Mouse (Mus musculus): Measurements from ENCODE around the gene Cdc5l.
A peak's percentile ranks its signal among the peaks of the same experiment; 100 is the strongest.
"Not testable (repeated sequence)": the region's sequence is repeated elsewhere in the genome, so short reads cannot be mapped to it uniquely, and the experiment has no call there.

The Cdc5l gene

DNA sequence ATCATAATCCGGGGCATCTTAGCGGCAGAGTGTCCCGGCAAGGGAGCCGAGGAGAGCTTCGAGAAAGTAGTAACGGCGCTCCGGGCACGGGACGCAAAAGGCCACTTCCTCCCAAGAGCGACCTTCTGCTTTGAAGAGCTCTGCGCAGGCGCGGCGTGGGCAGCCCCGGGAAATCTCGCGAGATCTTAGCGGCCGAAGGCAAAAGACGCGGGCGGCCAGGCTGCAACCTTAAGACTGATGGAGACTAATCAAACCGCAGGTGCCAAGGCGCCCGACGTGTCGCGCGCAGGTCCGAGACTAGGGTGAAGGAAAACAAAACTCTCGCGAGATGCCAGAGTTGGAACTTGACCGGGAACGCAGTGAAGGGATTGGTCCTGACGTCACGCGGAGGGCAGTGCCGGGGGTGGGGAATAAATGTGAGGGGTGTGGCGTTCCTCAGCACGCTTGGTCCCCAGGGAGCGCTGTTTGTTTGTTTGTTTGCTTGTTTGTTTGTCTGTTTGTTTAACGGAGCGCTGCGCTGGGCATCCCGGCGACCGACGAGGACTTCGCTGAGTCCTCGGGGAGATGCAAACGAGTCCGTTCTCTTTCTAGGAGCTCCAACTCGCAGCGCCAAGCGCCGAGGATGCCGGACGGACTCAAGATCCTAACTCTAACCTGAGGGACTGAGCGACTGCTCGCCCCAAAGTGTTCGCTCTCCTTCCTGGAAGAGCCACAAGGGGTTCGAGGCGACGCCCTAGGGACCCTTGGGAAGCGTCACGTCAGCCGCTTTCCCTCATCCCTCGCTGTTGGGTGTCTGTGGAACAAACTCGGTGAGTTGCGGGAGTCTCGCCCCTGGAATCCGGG lies at the start of gene Cdc5l:
Gene Cdc5l, minus strand, starts transcription at position 319 of the 843 bp plus-strand sequence.
- DNase-seq (ENCODE audit: low read depth, low spot score): peak; percentile 98

DNA sequence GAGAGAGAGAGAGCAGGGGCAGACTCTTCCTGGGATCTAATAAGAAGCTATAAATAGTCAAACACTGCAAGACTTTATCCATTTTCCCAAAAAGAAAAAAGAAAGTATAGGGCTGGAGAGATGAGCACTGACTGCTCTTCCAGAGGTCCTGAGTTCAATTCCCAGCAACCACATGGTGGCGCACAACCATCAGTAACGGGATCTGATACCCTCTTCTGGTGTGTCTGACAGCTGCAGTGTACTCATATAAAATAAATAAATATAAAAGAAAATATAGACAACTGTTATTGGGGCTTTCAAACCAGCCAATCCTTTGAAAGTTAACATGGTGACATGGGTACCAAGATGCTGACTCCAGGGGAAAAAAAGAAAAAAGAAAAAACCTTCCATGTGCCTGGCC lies 46.9 kb upstream of the Cdc5l start:
- peak; percentile 57 for DNase-seq (ENCODE audit: low read depth, low spot score)

DNA sequence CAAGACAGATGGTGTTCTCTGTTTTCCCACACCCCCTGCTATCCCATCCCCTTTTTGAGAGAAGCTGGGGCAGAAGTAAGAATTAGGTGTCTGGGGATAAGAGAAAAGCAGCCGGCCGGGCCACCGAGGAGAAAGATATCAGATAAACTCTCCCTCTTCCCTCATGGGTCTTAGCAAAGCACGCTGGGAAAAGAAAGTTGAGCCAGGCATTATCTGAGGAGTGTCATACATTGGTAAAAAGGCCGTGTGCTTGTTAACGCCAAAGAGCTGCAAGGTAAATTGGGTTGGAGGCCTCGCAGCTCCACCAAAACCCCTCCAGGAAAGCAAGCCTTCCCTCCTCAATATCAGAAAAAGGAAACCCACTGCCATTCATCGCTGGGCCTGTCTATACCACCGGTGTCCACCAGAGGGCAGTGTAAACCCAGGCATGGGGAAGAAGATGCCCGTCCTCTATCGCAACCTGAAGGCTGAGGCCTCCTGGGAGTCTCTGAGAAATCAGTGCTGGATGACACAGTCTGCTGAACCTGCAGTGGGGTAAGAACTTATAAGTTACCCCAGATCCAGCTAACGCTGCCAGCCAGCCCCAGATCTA lies 44.8 kb upstream of the Cdc5l start:
- DNase-seq (ENCODE audit: low read depth, low spot score): peak; percentile 78

DNA sequence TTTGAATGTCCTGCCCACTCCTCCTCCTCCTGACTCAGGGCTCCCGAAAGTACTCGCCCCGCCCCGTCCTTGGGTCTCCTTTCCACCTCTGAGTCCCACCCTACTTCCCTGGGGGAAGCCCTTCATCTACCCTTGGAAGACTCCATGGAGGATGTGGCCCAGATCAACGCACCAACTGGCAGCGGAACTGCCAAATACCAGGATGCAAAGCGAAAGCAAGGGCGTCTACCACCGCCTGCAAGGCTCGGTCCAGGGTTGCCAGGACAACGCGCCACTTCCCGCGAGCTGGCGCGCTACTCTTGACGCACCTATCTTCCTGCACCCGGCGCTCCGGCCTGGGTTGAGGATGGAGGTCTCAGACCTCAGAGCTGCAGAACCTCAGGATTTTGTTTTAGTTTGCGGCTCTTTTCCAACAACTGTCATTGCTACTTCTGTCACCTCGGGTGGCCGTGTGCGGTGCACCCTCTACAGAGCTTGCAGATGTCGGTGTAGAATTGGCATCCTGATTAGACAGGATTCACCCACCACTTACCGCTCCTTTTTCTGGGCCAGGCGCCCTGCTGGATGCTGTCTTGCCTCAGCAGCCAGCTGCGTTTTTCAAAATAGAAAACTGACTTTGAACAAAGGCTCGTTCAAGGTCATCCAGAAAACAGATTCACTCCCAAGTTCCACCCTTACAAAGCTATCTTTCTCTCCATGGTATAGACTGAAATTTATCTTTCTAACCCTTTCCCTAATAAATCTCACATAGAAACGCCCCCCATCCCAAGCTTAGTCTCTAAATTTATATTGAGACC lies 41.3 kb upstream of the Cdc5l start, which contains the start of gene Spats1:
Gene Spats1, minus strand, starts transcription at position 747 of the 797 bp plus-strand sequence.
- peak; percentile 72 for DNase-seq (ENCODE audit: low read depth, low spot score)

DNA sequence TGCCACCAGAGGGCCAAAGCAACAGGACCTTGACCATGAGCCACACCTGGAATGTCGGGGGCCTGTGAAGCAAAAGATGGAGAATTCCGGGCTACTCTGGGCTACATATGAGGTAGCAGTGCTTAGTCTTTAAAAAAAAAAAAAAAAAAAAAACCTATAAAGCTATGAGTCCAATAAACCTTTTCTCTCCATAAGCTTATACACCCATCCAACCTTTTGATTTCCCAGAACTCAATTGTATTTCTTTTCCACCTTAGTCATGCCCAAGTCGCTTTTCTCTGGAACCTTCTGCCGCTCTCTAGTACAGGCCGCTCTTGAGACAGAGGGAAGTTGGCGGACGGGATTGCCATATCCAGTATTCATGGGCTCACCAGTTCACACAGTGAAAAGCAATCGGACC lies 40.6 kb upstream of the Cdc5l start:
- DNase-seq (ENCODE audit: low read depth, low spot score): no peak

DNA sequence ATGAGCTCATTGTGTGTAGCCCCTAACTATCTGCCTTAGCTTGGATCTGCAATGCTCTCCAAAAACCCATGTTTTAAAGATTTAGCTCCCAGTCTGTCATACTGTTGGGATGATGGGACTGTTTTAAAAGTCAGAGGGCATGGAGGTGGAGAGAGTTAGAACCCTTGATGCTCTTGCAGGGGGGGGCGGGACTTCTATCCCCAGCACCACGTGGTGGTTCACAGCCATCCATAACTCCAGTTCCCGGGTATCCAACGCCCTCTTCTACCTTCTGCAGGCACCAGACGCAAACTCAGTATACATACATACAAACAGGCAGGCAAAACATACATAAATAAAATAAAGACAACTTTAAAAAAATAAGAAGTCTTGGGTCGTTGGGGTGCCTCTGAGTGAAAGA lies 40.1 kb upstream of the Cdc5l start:
- DNase-seq (ENCODE audit: low read depth, low spot score): no peak

DNA sequence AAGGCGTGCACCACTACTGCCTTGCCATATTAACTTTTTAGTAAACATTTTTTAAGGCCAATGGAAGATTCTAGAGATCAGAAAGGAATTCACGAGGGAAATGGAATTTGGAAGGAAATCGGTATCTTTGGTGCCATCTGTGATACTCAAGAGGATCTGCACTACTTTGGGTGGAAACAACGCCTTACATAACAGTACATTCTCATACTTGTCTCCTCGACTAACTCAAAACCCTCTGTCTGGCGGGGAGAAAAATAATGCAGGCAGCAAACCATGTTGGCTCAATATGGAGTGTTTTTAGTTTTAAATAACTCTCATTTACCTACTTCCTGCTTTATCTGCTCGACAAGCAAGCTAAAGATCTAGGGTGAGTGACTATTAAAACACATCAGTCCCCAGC lies 37.2 kb upstream of the Cdc5l start:
- DNase-seq (ENCODE audit: low read depth, low spot score): no peak

DNA sequence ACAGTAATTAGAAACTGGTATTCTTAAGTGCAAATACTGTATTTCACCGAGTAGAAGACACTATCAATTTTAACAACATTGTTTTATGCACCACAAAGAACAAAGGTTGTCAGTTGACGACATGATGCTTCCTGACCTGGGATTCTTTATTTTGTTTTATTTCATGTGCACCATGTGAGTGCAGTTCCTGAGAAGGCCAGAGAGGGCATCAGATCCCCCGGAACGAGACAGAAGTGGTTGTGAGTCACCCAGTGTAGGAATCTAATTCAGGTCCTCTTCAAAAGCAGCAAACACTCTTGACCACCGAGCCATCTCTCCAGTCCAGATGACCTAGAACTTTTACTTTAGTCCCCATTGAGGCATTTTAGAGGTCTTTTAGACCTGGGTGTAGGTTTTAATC lies 34.8 kb upstream of the Cdc5l start:
- DNase-seq (ENCODE audit: low read depth, low spot score): no peak

DNA sequence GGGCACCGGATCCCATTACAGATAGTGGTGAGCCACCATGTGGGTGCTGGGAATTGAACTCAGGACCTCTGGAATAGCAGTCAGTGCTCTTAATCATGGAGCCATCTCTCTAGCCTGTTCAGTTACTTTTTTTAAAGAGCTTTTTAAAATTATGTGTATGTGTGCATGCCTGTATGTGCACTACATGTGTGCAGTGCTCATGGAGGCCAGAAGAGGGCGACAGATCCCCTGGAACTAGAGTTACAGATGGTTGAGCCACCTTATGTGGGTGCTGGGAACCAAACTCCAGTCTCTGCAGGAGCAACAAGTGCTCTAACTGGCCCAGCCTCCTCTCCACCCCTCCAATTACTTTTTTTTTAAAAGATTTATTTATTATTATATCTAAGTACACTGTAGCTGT lies 33.2 kb upstream of the Cdc5l start:
- no peak for DNase-seq (ENCODE audit: low read depth, low spot score)

DNA sequence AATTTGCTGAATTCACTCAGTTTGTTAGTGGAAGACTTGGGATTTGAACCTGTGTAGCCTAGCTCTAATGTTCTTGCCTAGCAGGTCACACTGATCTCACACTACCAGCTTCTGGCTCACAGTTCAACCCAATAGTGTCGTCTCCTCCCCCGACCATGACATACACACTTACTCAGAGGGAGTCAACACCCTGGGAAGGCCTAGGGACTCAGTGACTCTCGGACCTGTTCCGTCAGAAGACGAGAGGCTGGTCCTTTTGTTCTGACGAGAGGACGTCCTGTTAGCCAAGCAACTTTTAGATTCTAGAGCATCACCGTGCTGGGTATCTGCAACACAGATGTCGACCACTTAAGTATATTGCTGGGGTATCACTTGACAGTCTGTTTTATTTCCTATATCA lies 30.7 kb upstream of the Cdc5l start:
- DNase-seq (ENCODE audit: low read depth, low spot score): no peak

DNA sequence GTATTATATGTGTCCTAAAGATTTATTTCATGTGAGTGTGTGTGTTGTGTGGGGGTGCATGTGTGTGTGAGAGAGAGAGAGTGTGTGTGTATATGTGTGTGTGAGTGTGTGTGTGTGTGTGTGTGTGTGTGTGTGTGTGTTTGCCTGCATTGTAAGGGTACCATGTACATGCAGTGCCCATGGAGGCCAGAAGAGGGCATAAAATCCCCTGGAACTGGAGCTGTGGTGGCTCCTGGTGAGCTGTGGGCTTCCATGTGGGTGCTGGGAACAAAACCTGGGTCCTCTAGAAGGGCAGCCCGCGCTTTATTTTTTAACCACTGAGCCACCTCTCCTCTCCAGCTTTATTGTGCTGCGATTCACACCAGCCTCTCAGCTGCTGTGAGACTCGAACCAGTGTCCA lies 29.0 kb upstream of the Cdc5l start:
- no peak for DNase-seq (ENCODE audit: low read depth, low spot score)

DNA sequence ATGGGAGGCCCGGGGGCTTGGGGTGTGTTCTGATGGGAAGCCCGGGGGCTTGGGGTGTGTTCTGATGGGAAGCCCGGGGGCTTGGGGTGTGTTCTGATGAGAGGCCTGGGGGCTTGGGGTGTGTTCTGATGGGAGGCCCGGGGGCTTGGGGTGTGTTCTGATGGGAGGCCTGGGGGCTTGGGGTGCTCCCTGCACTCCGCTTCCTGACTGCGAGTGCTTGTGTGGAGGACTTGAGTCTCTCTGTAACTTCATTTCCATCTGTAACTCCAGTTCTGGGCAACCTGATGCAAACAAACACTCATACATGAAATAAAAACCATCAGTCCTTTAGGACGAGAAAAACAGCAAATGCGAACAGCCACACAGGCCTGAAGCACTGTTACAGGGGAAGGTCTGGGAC lies 25.5 kb upstream of the Cdc5l start:
- DNase-seq (ENCODE audit: low read depth, low spot score): no peak

DNA sequence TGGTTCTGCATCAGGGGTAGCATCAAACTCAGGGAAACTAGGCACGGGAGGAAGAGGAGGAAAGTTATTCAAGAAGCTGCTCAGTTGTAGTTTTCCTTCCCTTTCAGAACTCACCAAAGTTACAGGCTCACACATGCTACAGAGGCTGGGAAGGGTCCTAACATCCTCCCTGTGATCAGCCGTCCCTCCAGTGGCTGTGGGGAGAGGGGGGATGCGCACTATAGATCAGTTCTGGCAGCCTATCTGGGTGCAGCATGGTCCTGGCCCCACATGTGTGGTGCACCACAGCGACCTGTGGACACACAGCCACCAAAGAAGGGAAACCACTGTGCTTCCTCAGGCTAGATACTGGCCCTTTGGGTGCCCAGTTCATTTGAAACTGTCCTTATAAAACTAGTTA lies 25.0 kb upstream of the Cdc5l start:
- DNase-seq (ENCODE audit: low read depth, low spot score): no peak

DNA sequence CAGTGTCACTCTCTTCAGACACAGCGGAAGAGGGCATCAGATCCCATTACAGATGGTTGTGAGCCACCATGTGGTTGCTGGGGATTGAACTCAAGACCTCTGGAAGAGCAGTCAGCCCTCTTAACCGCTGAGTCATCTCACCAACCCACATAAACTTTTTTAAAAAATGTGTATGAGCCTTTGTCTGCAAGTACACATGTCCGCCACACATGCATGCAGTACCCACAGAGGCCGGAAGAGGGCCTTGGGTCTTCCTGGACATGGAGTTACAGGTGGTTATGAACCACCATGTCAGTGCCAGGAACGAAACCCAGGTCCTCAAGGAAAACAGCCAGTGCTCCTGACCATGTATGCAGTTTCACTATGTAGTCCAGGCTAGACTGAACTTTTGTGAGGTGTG lies 23.9 kb upstream of the Cdc5l start:
- peak; percentile 37 for DNase-seq (ENCODE audit: low read depth, low spot score)

DNA sequence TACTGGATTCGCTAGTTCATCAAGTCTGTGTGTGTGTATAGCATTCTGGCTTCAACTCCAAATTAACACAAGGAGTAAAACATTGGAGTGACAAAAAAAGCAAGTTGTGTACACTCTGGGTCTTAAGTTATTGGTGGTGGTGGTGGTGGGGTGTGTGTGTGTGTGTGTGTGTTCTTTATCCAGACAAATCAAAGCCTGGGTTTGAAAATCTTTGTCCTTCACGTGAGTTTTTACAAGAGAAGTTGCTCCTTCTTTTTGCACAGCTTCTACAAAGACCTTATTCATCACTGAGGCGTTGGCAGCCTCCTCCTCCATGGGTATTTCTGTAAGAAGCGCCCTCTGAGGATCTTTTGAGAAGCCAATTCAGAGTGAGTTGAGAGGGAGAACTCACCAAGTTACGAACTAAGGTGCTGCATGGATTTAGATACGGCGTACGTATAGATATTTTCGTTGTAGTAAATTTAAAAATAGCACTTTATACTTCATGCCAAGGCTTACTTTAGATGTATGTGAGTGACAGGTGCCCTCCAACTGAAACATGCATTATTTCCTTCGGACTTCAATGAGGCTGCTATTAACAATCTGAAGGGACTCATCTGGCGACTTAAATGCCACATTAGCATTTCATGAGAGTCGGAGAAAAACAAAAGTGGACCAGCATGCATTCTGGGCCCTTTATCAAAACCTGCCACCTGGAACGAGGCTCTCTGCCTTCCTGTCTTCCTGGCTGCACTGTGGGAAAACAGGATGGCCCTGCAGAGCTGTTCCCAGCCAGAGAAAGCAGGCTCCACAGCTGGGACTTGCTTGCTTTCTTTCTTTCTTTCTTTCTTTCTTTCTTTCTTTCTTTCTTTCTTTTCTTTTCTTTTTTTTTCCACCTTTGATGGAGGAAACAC lies 23.0 kb upstream of the Cdc5l start:
- DNase-seq (ENCODE audit: low read depth, low spot score): no peak

DNA sequence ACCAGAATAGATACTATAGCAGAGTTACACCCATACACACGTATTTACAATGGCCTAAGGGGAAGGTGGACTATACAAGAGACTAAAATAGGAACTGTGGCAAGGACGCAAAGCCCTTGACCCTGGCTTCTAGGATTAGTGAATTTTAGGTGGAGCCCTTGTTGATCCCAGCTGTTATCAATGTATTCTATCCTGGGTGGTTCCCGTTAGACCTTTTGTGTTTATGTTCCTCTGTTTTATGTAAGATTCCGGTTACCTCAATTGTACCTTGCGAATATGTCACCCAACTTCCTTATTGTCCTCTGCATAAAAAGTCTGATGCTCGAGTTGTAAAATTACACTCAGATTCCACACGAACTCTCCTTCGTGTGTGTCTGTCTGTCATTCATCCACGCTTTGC lies 22.2 kb upstream of the Cdc5l start:
- DNase-seq (ENCODE audit: low read depth, low spot score): not testable (repeated sequence)

DNA sequence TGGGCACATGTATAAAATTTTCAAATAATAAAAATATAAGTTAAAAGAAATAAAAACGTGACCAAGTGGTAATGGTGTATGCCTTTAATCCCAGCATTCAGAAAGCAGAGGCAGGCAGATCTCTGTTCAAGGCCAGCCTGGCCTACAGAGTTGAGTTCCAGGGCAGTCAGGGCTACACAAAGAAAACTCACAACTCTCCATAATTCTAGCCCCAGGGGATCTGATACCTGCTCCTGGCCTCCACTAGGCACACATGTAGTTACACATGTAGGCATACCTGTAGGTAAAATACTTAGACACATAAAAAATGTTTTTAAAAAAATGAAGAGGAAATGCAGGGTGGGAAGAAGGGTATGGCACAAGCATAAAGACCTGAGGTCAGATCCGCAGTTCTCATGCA lies 21.3 kb upstream of the Cdc5l start:
- no peak for DNase-seq (ENCODE audit: low read depth, low spot score)

DNA sequence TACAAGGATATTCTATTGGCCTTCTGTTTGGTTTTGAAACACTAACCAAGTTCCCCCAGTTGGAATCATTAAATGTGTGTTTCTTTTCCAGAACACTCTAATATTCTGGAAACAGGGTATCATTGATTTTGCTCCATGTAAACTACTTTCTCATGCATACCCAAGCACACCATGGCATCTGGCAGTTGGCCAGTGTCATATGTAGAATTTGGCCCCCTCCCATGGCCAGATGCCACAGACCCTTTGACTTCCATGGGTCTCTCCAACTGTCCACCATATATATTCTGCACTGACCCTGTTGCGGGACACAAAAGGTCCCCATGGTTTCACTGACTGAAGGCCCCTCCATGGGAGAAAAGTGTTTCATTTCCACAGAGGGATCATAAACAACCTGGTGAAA lies 18.7 kb upstream of the Cdc5l start:
- DNase-seq (ENCODE audit: low read depth, low spot score): no peak

DNA sequence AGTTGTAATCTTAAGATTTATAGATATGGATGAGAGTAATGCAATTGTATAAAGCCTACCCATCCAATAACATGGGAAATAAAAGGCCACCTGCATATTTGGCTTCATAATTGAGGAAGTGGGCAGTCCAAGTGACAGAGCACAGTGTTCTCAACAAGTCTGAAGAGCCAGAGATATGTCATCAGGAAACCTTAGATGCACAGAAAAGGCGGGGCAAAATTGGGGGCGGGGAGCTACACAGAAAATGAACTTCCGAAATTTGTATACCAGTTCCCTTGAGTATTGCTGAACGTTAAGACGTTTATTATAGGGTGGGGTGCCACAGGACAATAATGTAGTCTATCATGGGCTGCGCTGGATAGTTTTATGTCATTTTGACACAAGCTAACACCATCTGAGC lies 16.6 kb upstream of the Cdc5l start:
- DNase-seq (ENCODE audit: low read depth, low spot score): peak; percentile 57

DNA sequence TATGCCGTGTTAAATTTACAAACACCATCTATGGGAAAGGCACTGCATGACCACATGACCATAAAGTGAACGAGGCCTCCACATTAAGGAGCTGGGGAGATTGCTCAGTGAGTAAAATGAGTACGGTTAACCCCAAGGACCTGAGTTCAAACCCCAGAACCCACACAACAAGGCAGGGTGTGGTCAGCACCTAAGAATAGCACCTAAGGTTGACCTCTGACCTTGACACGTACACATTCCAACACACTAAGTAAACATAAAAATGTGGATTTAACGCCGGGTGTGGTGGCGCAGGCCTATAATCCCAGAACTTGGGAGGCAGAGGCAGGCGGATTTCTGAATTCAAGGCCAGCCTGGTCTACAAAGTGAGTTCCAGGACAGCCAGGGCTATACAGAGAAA lies 16.0 kb upstream of the Cdc5l start:
- DNase-seq (ENCODE audit: low read depth, low spot score): no peak

DNA sequence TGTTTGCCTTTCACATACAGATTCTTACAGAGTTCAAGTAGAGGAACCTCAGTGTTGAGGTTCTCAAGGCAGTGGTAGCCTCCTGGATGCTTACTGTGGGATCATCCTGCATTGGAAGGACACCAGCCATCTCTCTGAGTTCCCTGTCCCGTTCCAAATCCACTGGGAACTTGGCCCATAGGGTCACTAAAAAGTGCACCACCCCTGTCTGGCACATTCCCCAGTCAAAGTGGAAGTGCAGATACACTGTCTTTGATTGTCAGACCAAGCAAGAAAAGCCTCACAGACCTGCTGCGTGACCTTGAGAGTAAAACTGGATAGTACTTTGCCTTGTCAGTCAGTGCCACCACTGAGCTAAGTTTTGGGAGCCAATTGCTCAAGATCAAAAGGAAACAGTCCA lies 13.5 kb upstream of the Cdc5l start:
- no peak for DNase-seq (ENCODE audit: low read depth, low spot score)

DNA sequence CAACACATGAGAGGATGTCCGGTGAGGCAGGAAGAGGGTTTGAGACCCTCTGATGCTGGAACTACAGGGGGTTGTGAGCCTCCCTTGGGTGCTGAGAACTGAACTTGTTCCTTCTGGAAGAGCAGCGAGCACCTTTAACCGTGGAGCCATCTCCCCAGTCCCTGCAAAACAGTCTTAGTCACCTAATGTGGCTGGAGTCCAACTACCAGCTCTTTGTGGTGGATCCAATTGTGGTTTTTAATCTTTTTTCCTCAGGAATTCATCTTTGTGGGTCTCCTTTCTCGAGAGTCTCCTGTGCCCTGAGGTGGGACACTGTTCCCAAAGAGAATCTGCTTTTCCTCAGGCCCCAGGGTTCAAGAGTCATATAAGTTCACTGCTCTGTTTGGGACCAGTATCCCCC lies 12.4 kb upstream of the Cdc5l start:
- DNase-seq (ENCODE audit: low read depth, low spot score): no peak

Data from A20 (cell line).